Mouse (Mus musculus): ENCODE measurements around the gene Gm2696.

DNA sequence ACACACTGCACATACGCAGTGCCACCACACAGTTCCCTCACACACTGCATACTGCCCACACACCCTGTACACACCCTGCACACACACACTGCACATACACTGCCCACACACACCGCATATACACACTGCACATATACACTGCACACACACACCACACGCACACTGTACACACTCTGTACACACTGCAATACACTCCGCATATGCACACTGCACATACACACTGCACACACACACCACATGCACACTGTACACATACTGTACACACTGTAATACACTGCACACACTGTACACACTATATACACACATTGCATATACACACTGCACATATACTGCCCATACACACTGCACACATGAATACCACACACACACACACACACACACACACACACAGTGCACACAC, 4.0 kb downstream of the Gm2696 start:
- no peak for TF ChIP-seq TAL1 (IDR thresholded peaks at IDR 0.05; ENCODE audit: low read length)
- no peak for TF ChIP-seq GATA1 (IDR thresholded peaks at IDR 0.05; ENCODE audit: low read length)

All from erythroblast, embryonic 14.5 days (primary cell).